Mouse (Mus musculus) heart, embryonic 11.5 days (tissue): Measurements from ENCODE around the gene Slc2a1. TPM values are rescaled to one million over a fixed set of nuclear protein-coding genes. Genes with fewer than 3 reads are reported as not detected.

ENCODE experiments used
- ATAC-seq: fragments of 200-750 bp; cut with Nextera tagmentation; replicated peaks from 2 replicates; pipeline ENCODE4 v1.8.0; 2017; ENCODE audit warnings: moderate library complexity; ENCODE audit not compliant: insufficient number of reproducible peaks, low FRiP score, low TSS enrichment
- H3K27ac ChIP-seq: fragments of 300-500 bp; sonication (generic); 2 replicates; pipeline ENCODE4 v1.5.1; 2014; ENCODE audit warnings: mild to moderate bottlenecking, low read depth, low read length
- H3K27me3 ChIP-seq: fragments of 300-500 bp; sonication (generic); 2 replicates; pipeline ENCODE4 v1.6.1; 2014; ENCODE audit warnings: mild to moderate bottlenecking, low read length, mixed read lengths; ENCODE audit not compliant: control insufficient read depth, insufficient read depth
- H3K36me3 ChIP-seq: fragments of 300-500 bp; sonication (generic); 2 replicates; pipeline ENCODE4 v1.6.1; 2014; ENCODE audit warnings: mild to moderate bottlenecking, low read length, moderate library complexity, mixed read lengths; ENCODE audit not compliant: control insufficient read depth, insufficient read depth
- H3K4me1 ChIP-seq: fragments of 300-500 bp; sonication (generic); 2 replicates; pipeline ENCODE4 v1.6.1; 2014; ENCODE audit warnings: low read length; ENCODE audit not compliant: control insufficient read depth, insufficient read depth
- H3K4me2 ChIP-seq: fragments of 300-500 bp; sonication (generic); 2 replicates; pipeline ENCODE4 v1.6.1; 2014; ENCODE audit warnings: mild to moderate bottlenecking, moderate library complexity
- H3K4me3 ChIP-seq: fragments of 300-500 bp; sonication (generic); 2 replicates; pipeline ENCODE4 v1.5.1; 2014; ENCODE audit warnings: low read depth, low read length
- H3K9ac ChIP-seq: fragments of 300-500 bp; sonication (generic); 2 replicates; pipeline ENCODE4 v1.6.1; 2014; ENCODE audit warnings: mild to moderate bottlenecking, low read depth, low read length, moderate library complexity
- H3K9me3 ChIP-seq: fragments of 300-500 bp; sonication (generic); replicated peaks from 2 replicates; pipeline ENCODE4 v1.6.1; 2016; ENCODE audit warnings: low read length; ENCODE audit not compliant: control insufficient read depth
- WGBS: fragments of 180-500 bp; shearing (Covaris S2); extraction: QIAGEN DNeasy Blood & Tissue Kit; methylation state at CpG from one replicate; pipeline ENCODE4 v1.1.7; 2014; ENCODE audit not compliant: insufficient replicate concordance; 5-methylcytosine and 5-hydroxymethylcytosine counted together
- polyA plus RNA-seq: library from polyadenylated mRNA; unstranded; fragments of >200 nt; fragmentation: Nextera tagmentation; extraction: Ambion mirVana; gene quantifications from 2 replicates; pipeline ENCODE4 v1.2.1, GENCODE M21; 2014

Slc2a1 gene
- polyA plus RNA-seq, 1 experiment from 2014 or later, result 426 TPM

- WGBS, result 42% methylated on average over 7 of the region's 7 CpGs
- peak overlapping the region; percentile 37; the same call in 1 of the 2 replicates for H3K27ac ChIP-seq
- no peak for ATAC-seq
- peaks cover 45% of the 10 kb centered on the region for H3K4me1 ChIP-seq
- H3K4me3 ChIP-seq, result no peak overlapping the region
- H3K9ac ChIP-seq, result peak overlapping the region; percentile 44; the same call in 1 of the 2 replicates
- H3K27me3 ChIP-seq, result no peaks in the 10 kb centered on the region
- peaks cover 37% of the 10 kb centered on the region for H3K36me3 ChIP-seq
- H3K4me2 ChIP-seq, result no peak overlapping the region
- H3K9me3 ChIP-seq, result no peaks in the 10 kb centered on the region
These were observed 20.0 kb downstream of the Slc2a1 start for GRCm38 (mm10) chr4:119128547-119128946.

- no peak overlapping the region for H3K9ac ChIP-seq
- no peaks in the 10 kb centered on the region for H3K27me3 ChIP-seq
- WGBS, result 89% methylated on average over 1 of the region's 1 CpGs
- H3K27ac ChIP-seq, result no peak overlapping the region
- no peak overlapping the region for H3K4me2 ChIP-seq
- H3K36me3 ChIP-seq, result peaks cover 43% of the 10 kb centered on the region
- H3K4me1 ChIP-seq, result peaks cover 40% of the 10 kb centered on the region
- H3K9me3 ChIP-seq, result no peaks in the 10 kb centered on the region
- ATAC-seq, result no peak
- no peak overlapping the region for H3K4me3 ChIP-seq
These were observed 20.6 kb downstream of the Slc2a1 start for GRCm38 (mm10) chr4:119129096-119129495.

GRCm38 (mm10) chr4:119131189-119131910, 22.8 kb downstream of the Slc2a1 start:
- WGBS, result 82% methylated on average over 8 of the region's 8 CpGs
- ATAC-seq, result no peak
- H3K27ac ChIP-seq, result no peak overlapping the region
- no peaks in the 10 kb centered on the region for H3K27me3 ChIP-seq
- no peak overlapping the region for H3K9ac ChIP-seq
- no peaks in the 10 kb centered on the region for H3K9me3 ChIP-seq
- no peak overlapping the region for H3K4me3 ChIP-seq
- peaks cover 21% of the 10 kb centered on the region for H3K4me1 ChIP-seq
- peaks cover 57% of the 10 kb centered on the region for H3K36me3 ChIP-seq
- H3K4me2 ChIP-seq, result no peak overlapping the region

GRCm38 (mm10) chr4:119133306-119133705, 24.8 kb downstream of the Slc2a1 start:
- no peak overlapping the region for H3K27ac ChIP-seq
- WGBS, result 95% methylated on average over 13 of the region's 13 CpGs
- H3K4me2 ChIP-seq, result no peak overlapping the region
- peaks cover 66% of the 10 kb centered on the region for H3K36me3 ChIP-seq
- no peak overlapping the region for H3K4me3 ChIP-seq
- H3K9me3 ChIP-seq, result no peaks in the 10 kb centered on the region
- H3K4me1 ChIP-seq, result peaks cover 2% of the 10 kb centered on the region
- no peak for ATAC-seq
- no peaks in the 10 kb centered on the region for H3K27me3 ChIP-seq
- H3K9ac ChIP-seq, result 0 out of 2 replicates have a peak overlapping the region, but pooled peaks have one; percentile 16

- 91% methylated on average over 13 of the region's 13 CpGs for WGBS
- H3K9me3 ChIP-seq, result no peaks in the 10 kb centered on the region
- no peaks in the 10 kb centered on the region for H3K4me1 ChIP-seq
- H3K9ac ChIP-seq, result no peak overlapping the region
- peaks cover 66% of the 10 kb centered on the region for H3K36me3 ChIP-seq
- no peak overlapping the region for H3K4me3 ChIP-seq
- H3K4me2 ChIP-seq, result no peak overlapping the region
- H3K27me3 ChIP-seq, result no peaks in the 10 kb centered on the region
- H3K27ac ChIP-seq, result no peak overlapping the region
- ATAC-seq, result no peak
These were observed 25.3 kb downstream of the Slc2a1 start for GRCm38 (mm10) chr4:119133860-119134259.

- Histone ChIP-seq H3K4me1 (0 out of 2 replicates have a peak, but pooled peaks cover 2% of the 10 kb centered on the region), H3K27me3 (no peaks in the 10 kb centered on the region), H3K27ac (0 out of 2 replicates have a peak overlapping the region, but pooled peaks have one; percentile 4), H3K4me2 (no peak overlapping the region), H3K9ac (no peak overlapping the region), H3K4me3 (no peak overlapping the region), H3K9me3 (no peaks in the 10 kb centered on the region), H3K36me3 (peaks cover 53% of the 10 kb centered on the region)
- ATAC-seq, result no peak
- 57% methylated on average over 8 of the region's 8 CpGs for WGBS
These were observed 28.8 kb downstream of the Slc2a1 start for GRCm38 (mm10) chr4:119137313-119137712.

GRCm38 (mm10) chr4:119138171-119138570, 29.7 kb downstream of the Slc2a1 start:
- ATAC-seq, result peak; percentile 43
- Histone ChIP-seq H3K9me3 (no peaks in the 10 kb centered on the region), H3K4me1 (0 out of 2 replicates have a peak, but pooled peaks cover 2% of the 10 kb centered on the region), H3K36me3 (peaks cover 44% of the 10 kb centered on the region), H3K9ac (no peak overlapping the region), H3K4me2 (0 out of 2 replicates have a peak overlapping the region, but pooled peaks have one; percentile 9), H3K27me3 (no peaks in the 10 kb centered on the region), H3K27ac (peak overlapping the region; percentile 4; the same call in 1 of the 2 replicates), H3K4me3 (no peak overlapping the region)
- 19% methylated on average over 18 of the region's 18 CpGs for WGBS

GRCm38 (mm10) chr4:119138776-119139175, 30.3 kb downstream of the Slc2a1 start:
- Histone ChIP-seq H3K9ac (no peak overlapping the region), H3K36me3 (peaks cover 38% of the 10 kb centered on the region), H3K4me2 (no peak overlapping the region), H3K27me3 (no peaks in the 10 kb centered on the region), H3K9me3 (no peaks in the 10 kb centered on the region), H3K27ac (no peak overlapping the region), H3K4me1 (0 out of 2 replicates have a peak, but pooled peaks cover 2% of the 10 kb centered on the region), H3K4me3 (no peak overlapping the region)
- no peak for ATAC-seq
- 71% methylated on average over 8 of the region's 8 CpGs for WGBS
